Mouse (Mus musculus) kidney, adult 2 months (tissue): Measurements from ENCODE around the gene Selenoh. TPM values are rescaled to one million over a fixed set of nuclear protein-coding genes. Genes with fewer than 3 reads are reported as not detected.

Experiments used
- DNase-seq: peaks from one replicate; pipeline ENCODE4 v3.0.0; 2021
- H3K27ac ChIP-seq: fragments of 200-500 bp; 2 replicates; pipeline ENCODE4 v1.5.1; 2012; ENCODE audit warnings: low read depth, low read length, control low read depth, inconsistent platforms; ENCODE audit not compliant: insufficient read depth
- H3K27me3 ChIP-seq: fragments of 200-500 bp; replicated peaks from 2 replicates; pipeline ENCODE4 v1.6.1; 2012; ENCODE audit warnings: mild to moderate bottlenecking, moderate library complexity, low read length, inconsistent platforms; ENCODE audit not compliant: control insufficient read depth, insufficient read depth
- H3K36me3 ChIP-seq: fragments of 200-500 bp; 2 replicates; pipeline ENCODE4 v1.6.1; 2012; ENCODE audit warnings: mild to moderate bottlenecking, moderate library complexity, low read length, inconsistent platforms; ENCODE audit not compliant: control insufficient read depth, insufficient read depth
- H3K4me1 ChIP-seq: fragments of 200-500 bp; 2 replicates; pipeline ENCODE4 v1.6.1; 2011; ENCODE audit warnings: low read length; ENCODE audit not compliant: control insufficient read depth, insufficient read depth
- H3K4me3 ChIP-seq: fragments of 200-500 bp; 2 replicates; pipeline ENCODE4 v1.5.1; 2011; ENCODE audit warnings: mild to moderate bottlenecking, low read depth, low read length, control low read depth; ENCODE audit not compliant: insufficient read depth
- CTCF ChIP-seq: fragments of 200-500 bp; conservative IDR thresholded peaks from 2 replicates; pipeline ENCODE4 v1.5.1; 2011; ENCODE audit warnings: low read depth, mild to moderate bottlenecking, control low read depth, low read length, moderate library complexity, mixed read lengths; ENCODE audit not compliant: insufficient read depth, insufficient read length
- POLR2A ChIP-seq: fragments of 200-500 bp; IDR thresholded peaks from one replicate; pipeline ENCODE4 v1.6.1; 2011; ENCODE audit warnings: low read depth, low read length, control low read depth
- WGBS: fragments of 180-500 bp; shearing (Covaris S2); methylation state at CpG from one replicate; pipeline ENCODE4 v1.1.7; 2018; 5-methylcytosine and 5-hydroxymethylcytosine counted together
- polyA plus RNA-seq: library from polyadenylated mRNA; depleted of rRNA; stranded (reverse); fragments of >200 nt; gene quantifications from 2 replicates; pipeline ENCODE4 v1.2.3, GENCODE M21; 2012

The Selenoh gene
- polyA plus RNA-seq, 1 experiment = 29.6 TPM

DNA sequence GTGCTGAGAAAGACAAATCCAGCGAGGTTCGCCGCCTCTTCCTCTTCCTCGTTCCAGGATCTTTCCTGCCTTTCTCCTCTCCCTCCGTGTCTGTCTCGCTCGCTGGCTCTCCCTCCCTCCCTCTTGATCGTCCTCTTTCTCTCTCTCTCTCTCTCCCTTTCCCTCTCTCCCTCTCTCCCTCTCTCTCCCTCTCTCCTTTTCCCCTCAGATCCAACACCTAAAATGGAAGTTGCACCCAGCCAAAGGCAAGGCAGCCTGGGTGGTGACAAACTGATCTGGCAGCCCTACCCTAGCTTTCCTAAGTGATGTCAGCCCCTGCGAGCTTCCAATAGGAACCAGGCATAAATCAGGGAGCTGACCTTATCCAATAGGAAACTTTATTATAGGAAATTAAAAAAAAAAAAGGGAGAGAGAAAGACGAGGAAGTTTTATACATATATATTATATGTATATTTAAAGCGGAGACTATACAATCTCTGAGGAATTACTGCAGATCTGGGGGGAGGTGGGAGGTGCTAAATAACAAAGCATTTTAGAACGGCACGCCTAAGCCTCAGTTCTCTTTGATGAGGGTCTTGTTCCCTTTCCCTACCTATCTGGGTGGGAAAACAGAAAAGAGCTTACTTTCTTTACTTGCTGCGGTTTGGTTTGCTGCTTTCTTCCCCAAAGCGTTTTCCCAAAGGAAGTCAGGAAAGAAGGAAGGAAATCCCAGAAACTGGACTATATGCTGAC is 19.9 kb downstream of the Selenoh start, which contains the start of gene Ctnnd1:
Ctnnd1 (minus strand) TSS at position 302 of the 732 bp plus-strand sequence.
- Histone ChIP-seq H3K4me3 (peak within 1 kb of the TSS; percentile 100), H3K27me3 (no peaks in the 10 kb centered on the region), H3K36me3 (no peaks in the 10 kb centered on the region), H3K4me1 (peaks cover 10% of the 10 kb centered on the region; the same call in 1 of the 2 replicates), H3K27ac (peak within 1 kb of the TSS; percentile 100)
- peak; percentile 95 for DNase-seq
- TF ChIP-seq CTCF = no peak
- peak; percentile 63 for TF ChIP-seq POLR2A
- 1% methylated on average over 15 of the region's 15 CpGs for WGBS

DNA sequence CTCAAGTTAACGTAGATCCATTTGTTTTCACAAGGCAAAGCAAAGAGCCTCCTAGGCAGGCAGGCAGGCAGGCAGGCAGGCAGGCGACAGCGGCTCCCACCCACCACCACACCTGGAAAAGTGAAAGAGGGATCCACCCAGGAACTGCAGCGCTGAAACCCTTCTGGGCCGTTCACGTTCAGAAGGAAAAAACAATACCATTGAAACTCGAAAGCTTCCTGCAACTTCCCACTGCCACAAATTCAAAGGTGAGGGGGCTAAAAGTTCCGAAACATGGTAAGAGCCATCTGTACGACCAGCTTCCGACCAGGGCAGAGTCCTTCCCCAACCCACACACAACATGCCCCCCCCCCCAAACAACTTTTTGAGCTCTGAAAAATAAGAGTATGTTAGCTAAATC is 20.9 kb downstream of the Selenoh start:
- WGBS = 0% methylated on average over 10 of the region's 10 CpGs
- H3K27ac ChIP-seq = peak overlapping the region; percentile 82
- H3K36me3 ChIP-seq = no peaks in the 10 kb centered on the region
- H3K4me3 ChIP-seq = peak overlapping the region; percentile 100
- peaks cover 10% of the 10 kb centered on the region; the same call in 1 of the 2 replicates for H3K4me1 ChIP-seq
- no peaks in the 10 kb centered on the region for H3K27me3 ChIP-seq
- TF ChIP-seq CTCF = no peak
- no peak for TF ChIP-seq POLR2A
- peak; percentile 38 for DNase-seq

DNA sequence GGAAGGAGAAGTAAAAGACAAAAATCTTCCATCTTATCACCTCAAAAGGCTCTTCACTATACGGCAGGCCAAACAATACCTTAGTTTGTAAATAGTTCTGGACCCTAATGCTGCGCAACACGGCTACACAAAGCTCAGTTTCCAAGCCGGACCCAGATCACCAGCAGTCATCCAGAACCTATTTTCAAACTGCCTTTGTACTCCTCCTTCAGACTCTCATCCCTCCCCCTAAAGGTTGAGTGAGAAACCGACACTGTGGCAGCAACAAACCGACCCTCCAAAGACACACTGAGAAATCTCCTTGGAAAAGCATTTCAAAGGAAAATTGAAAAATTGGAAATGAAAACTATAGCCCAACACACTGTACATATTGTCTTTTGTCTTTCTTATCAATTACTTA is 22.2 kb downstream of the Selenoh start:
- Histone ChIP-seq H3K27ac (no peak overlapping the region), H3K27me3 (no peaks in the 10 kb centered on the region), H3K36me3 (no peaks in the 10 kb centered on the region), H3K4me3 (peak overlapping the region; percentile 48), H3K4me1 (peaks cover 16% of the 10 kb centered on the region; the same call in 1 of the 2 replicates)
- no peak for DNase-seq
- TF ChIP-seq CTCF = 0 out of 2 replicates have a peak, but pooled peaks have one; percentile 5
- TF ChIP-seq POLR2A = no peak
- WGBS = 8% methylated on average over 6 of the region's 6 CpGs

DNA sequence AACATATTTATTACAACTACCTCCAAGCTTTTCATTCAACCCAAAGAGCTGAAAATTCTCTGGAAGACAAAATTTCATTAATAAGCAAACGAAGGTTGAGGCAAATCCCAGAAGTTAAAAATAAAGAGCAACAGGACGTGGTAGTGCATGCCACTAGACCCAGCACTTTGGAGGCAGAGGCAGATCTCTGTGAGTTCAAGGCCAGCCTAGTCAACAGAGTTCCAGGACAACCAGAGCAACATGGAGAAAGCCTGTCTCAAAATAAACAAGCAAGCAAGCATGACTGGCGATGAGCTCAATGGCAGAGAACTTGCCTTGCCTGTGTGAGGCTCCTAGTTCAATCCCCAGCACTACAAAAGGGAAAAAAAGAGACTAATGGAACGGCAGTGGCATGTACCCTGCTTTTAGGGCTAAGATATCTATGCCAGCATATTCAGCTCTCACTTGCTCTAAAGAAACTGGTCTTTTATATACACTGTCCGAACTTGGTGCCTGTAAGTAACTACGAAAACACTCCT is 23.5 kb downstream of the Selenoh start:
- no peaks in the 10 kb centered on the region for H3K36me3 ChIP-seq
- WGBS = 74% methylated on average over 6 of the region's 6 CpGs
- no peak for DNase-seq

DNA sequence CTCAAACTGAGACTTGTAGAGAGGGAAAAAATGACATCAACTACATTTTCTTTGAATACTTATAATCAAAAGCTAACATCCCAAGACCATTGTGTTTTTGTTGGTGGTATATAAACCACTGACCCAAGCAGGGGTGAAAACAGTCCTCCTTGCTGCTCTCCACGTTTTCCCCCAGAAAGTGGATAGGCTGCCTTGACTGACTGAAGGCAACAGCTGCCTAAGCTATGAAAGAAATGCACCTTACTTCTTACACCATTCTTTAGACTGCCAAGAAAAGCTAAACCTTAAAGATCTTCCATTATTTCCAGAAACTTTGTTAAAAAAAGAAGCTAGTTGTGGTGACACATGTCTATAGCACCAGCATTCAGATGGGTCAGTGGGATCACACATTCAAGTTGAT is 24.4 kb downstream of the Selenoh start:
- DNase-seq = no peak
- Histone ChIP-seq H3K27ac (no peak overlapping the region; the same call in 1 of the 2 replicates), H3K27me3 (no peaks in the 10 kb centered on the region), H3K4me3 (no peak overlapping the region), H3K4me1 (peaks cover 27% of the 10 kb centered on the region), H3K36me3 (no peaks in the 10 kb centered on the region)
- 15% methylated on average over 1 of the region's 1 CpGs for WGBS
- no peak for TF ChIP-seq CTCF
- TF ChIP-seq POLR2A = no peak

More for the DNA sequence above, 23.5 kb downstream of the Selenoh start:
- Histone ChIP-seq H3K27ac (no peak overlapping the region), H3K4me3 (no peak overlapping the region), H3K27me3 (no peaks in the 10 kb centered on the region), H3K4me1 (peaks cover 19% of the 10 kb centered on the region; the same call in 1 of the 2 replicates)
- no peak for TF ChIP-seq POLR2A
- TF ChIP-seq CTCF = no peak

- DNase-seq = no peak
- H3K27ac ChIP-seq = no peak overlapping the region
- no peaks in the 10 kb centered on the region for H3K36me3 ChIP-seq
- no peak overlapping the region for H3K4me3 ChIP-seq
- H3K27me3 ChIP-seq = no peaks in the 10 kb centered on the region
- peaks cover 44% of the 10 kb centered on the region for H3K4me1 ChIP-seq
- TF ChIP-seq POLR2A (no peak), CTCF (no peak)
These were observed 29.7 kb downstream of the Selenoh start for GRCm38 (mm10) chr2:84640833-84641232.
